Mouse (Mus musculus) ES-E14 (cell line): ENCODE measurements around the gene Canx. TPM values are rescaled to one million over a fixed set of nuclear protein-coding genes. Genes with fewer than 3 reads are reported as not detected.
"Not testable (repeated sequence)": the region's sequence is repeated elsewhere in the genome, so short reads cannot be mapped to it uniquely, and the experiment has no call there.

ENCODE experiments used
- DNase-seq: peaks from one replicate; pipeline ENCODE4 v3.0.0-alpha.2; 2013; ENCODE audit warnings: low read depth, low spot score
- H3K27ac ChIP-seq: 2 replicates; pipeline ENCODE4 v1.5.1; 2012; ENCODE audit warnings: low read depth, mild to moderate bottlenecking, low read length, moderate library complexity, mixed read lengths; ENCODE audit not compliant: poor library complexity, insufficient read depth, severe bottlenecking
- H3K36me3 ChIP-seq: 2 replicates; pipeline ENCODE4 v1.6.1; 2012; ENCODE audit warnings: mild to moderate bottlenecking, low read length, moderate library complexity, mixed read lengths; ENCODE audit not compliant: control insufficient read depth, poor library complexity, insufficient read depth, severe bottlenecking
- H3K4me1 ChIP-seq, 2 experiments: fragments of 150-350 bp in 1 of 2; sonication (generic) in 1 of 2; 2 replicates each; pipeline ENCODE4 v1.6.1; 2012; ENCODE audit warnings: low read length in 2 of 2, mild to moderate bottlenecking in 1 of 2, mixed read lengths in 1 of 2; ENCODE audit not compliant: control insufficient read depth in 2 of 2, insufficient read depth in 2 of 2, poor library complexity in 1 of 2
- H3K4me3 ChIP-seq, 2 experiments: fragments of 150-350 bp in 1 of 2; sonication (generic) in 1 of 2; 2 replicates each; pipeline ENCODE4 v1.5.1; 2012; ENCODE audit warnings: low read length in 2 of 2, low read depth in 1 of 2, mild to moderate bottlenecking in 1 of 2, mixed read lengths in 1 of 2; ENCODE audit not compliant: insufficient read depth in 1 of 2, poor library complexity in 1 of 2, severe bottlenecking in 1 of 2
- H3K9ac ChIP-seq: 2 replicates; pipeline ENCODE4 v1.6.1; 2012; ENCODE audit warnings: low read depth, mild to moderate bottlenecking, low read length, mixed read lengths; ENCODE audit not compliant: poor library complexity, insufficient read depth, severe bottlenecking
- H3K9me3 ChIP-seq: fragments of 150-350 bp; sonication (generic); 2 replicates; pipeline ENCODE4 v1.6.1; 2012; ENCODE audit warnings: low read depth, mild to moderate bottlenecking, low read length; ENCODE audit not compliant: control insufficient read depth, insufficient read depth
- CHD2 ChIP-seq: IDR thresholded peaks from 2 replicates; pipeline ENCODE4 v1.6.1; 2014; ENCODE audit warnings: mild to moderate bottlenecking, low read depth, low read length, inconsistent platforms
- HCFC1 ChIP-seq: IDR thresholded peaks from 2 replicates; pipeline ENCODE4 v1.6.1; 2012; ENCODE audit warnings: low read length, inconsistent platforms, borderline replicate concordance; ENCODE audit not compliant: insufficient read depth
- MAFK ChIP-seq: IDR thresholded peaks from 2 replicates; pipeline ENCODE4 v1.6.1; 2014; ENCODE audit warnings: mild to moderate bottlenecking, low read depth, low read length, inconsistent platforms; ENCODE audit not compliant: insufficient read depth
- ZC3H11A ChIP-seq: IDR thresholded peaks from 2 replicates; pipeline ENCODE4 v1.6.1; 2012; ENCODE audit warnings: low read depth, mild to moderate bottlenecking, inconsistent platforms, low read length, borderline replicate concordance
- ZNF384 ChIP-seq: IDR thresholded peaks from 2 replicates; pipeline ENCODE4 v1.6.1; 2012; ENCODE audit warnings: low read depth, low read length, inconsistent platforms
- in situ Hi-C, 2 experiments: fragments of 600-800 bp; cut with MboI; formaldehyde crosslinking; loops; one replicate each; pipeline ENCODE4 v1.15.1; 2025; ENCODE audit warnings: low sequenced_read_pairs in 2 of 2, inconsistent platforms in 1 of 2; ENCODE audit not compliant: unreplicated experiment in 2 of 2
- total RNA-seq: library from RNA; depleted of rRNA; stranded (reverse); fragments of 300-350 nt; gene quantifications from 2 replicates; pipeline ENCODE4 v1.2.3, GENCODE M21; 2012

Gene Canx
- total RNA-seq, 1 experiment: 970 TPM

- Histone ChIP-seq H3K9ac (no peak overlapping the region), H3K4me1 (peaks cover 0 to 6% of the 10 kb centered on the region in 2 experiments; a peak in 1 of 4 replicates), H3K4me3 (no peak overlapping the region), H3K27ac (no peak overlapping the region), H3K9me3 (no peaks in the 10 kb centered on the region), H3K36me3 (no peaks in the 10 kb centered on the region)
- DNase-seq: no peak
- TF ChIP-seq HCFC1 (no peak), ZNF384 (no peak), MAFK (no peak), ZC3H11A (no peak), CHD2 (no peak)
- in situ Hi-C loops: no loop called here
Measured at GRCm38 (mm10) chr11:50365322-50365721, 39.8 kb upstream of the Canx start.

GRCm38 (mm10) chr11:50364548-50364947 is 39.1 kb upstream of the Canx start:
- in situ Hi-C loops: no loop called here
- Histone ChIP-seq H3K4me3 (no peak overlapping the region), H3K27ac (no peak overlapping the region), H3K4me1 (peaks cover 0 to 4% of the 10 kb centered on the region in 2 experiments; a peak in 1 of 4 replicates), H3K9ac (no peak overlapping the region), H3K9me3 (no peaks in the 10 kb centered on the region), H3K36me3 (no peaks in the 10 kb centered on the region)
- TF ChIP-seq ZC3H11A (peak; percentile 34; the same call in 1 of the 2 replicates), MAFK (no peak)
- peak; percentile 65 for DNase-seq

DNA sequence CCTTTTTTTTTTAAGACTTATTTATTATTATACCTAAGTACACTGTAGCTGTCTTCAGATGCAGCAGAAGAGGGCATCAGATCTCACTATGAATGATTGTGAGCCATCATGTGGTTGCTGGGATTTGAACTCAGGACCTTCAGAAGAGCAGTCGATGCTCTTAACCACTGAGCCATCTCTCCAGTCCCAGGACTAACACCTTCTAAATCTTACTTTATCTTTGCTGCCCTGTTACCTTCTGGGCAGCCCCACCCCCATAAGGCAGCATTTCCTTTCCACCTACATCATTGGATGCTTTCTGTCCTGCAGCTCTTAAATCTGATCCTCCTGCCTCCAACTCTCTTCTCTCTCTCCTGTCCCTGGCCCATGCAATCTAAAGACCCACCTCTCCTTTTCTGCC is 35.8 kb upstream of the Canx start:
- H3K36me3 ChIP-seq, H3K9ac ChIP-seq, H3K4me1 ChIP-seq, in situ Hi-C loops, DNase-seq, H3K27ac ChIP-seq, H3K9me3 ChIP-seq, H3K4me3 ChIP-seq: not testable (repeated sequence)

GRCm38 (mm10) chr11:50358950-50359861 is 33.7 kb upstream of the Canx start:
- in situ Hi-C loops: no loop called here
- Histone ChIP-seq H3K9ac (peak overlapping the region; percentile 85), H3K4me3 (peak overlapping the region; percentile 76 to 86), H3K36me3 (no peaks in the 10 kb centered on the region; the same call in 1 of the 2 replicates), H3K9me3 (no peaks in the 10 kb centered on the region), H3K27ac (no peak overlapping the region), H3K4me1 (no peaks in the 10 kb centered on the region)
- no peak; the same call in 1 of the 2 replicates for TF ChIP-seq HCFC1
- TF ChIP-seq ZNF384: no peak
- TF ChIP-seq CHD2: no peak
- no peak for TF ChIP-seq MAFK
- no peak for TF ChIP-seq ZC3H11A
- DNase-seq: peak; percentile 71

- Histone ChIP-seq H3K9ac (no peak overlapping the region), H3K27ac (no peak overlapping the region), H3K4me3 (no peak overlapping the region), H3K36me3 (no peaks in the 10 kb centered on the region; the same call in 1 of the 2 replicates), H3K4me1 (no peaks in the 10 kb centered on the region), H3K9me3 (no peaks in the 10 kb centered on the region)
- DNase-seq: no peak
- no peak for TF ChIP-seq CHD2
- TF ChIP-seq MAFK: no peak
- no peak for TF ChIP-seq ZNF384
- no peak for TF ChIP-seq HCFC1
- TF ChIP-seq ZC3H11A: no peak
- in situ Hi-C loops: no loop called here
Measured at GRCm38 (mm10) chr11:50355395-50355794, 29.9 kb upstream of the Canx start.
